Mouse (Mus musculus): ENCODE results near the gene Fbxo41. TPM values are rescaled to one million over a fixed set of nuclear protein-coding genes. Genes with fewer than 3 reads are reported as not detected.

Gene Fbxo41
- polyA plus RNA-seq, 1 experiment from 2014 or later, result 11.7 TPM

DNA sequence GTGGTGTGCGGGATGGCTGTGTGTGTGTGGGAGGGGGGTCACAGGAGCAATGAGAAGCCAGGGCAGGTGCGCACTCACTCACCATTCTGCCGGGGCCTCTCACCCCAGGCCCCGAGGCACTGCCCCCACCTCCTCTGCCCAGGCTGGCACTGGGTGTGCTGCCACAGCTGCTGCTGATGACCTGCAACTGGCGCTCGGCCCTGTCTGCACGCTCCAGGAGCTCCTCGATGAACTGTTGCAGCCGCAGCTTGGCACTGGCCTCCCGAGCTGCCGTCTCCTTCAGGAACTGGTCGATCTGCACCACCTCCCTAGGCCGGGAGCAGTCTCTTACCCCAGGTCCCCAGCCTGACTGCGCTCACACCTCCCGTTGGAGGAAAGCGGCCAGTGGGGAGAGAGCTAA is 22.1 kb downstream of the Fbxo41 start:
- ATAC-seq, result no peak
- H3K9me3 ChIP-seq (replicated peaks; ENCODE audit: control insufficient read depth, low read length, poor library complexity, severe bottlenecking), result no peaks in the 10 kb centered on the region
- H3K9ac ChIP-seq (ENCODE audit: low read depth, low read length), result no peak overlapping the region
- H3K4me2 ChIP-seq (ENCODE audit: low read length), result no peak overlapping the region
- no peak overlapping the region for H3K4me3 ChIP-seq (ENCODE audit: low read depth, low read length)
- peaks cover 17% of the 10 kb centered on the region; the same call in 1 of the 2 replicates for H3K36me3 ChIP-seq (ENCODE audit: control insufficient read depth, insufficient read depth, low read length)
- peaks cover 7% of the 10 kb centered on the region for H3K27me3 ChIP-seq (ENCODE audit: control insufficient read depth, insufficient read depth, low read depth, low read length)
- no peak overlapping the region for H3K27ac ChIP-seq (ENCODE audit: low read length)
- 0 out of 2 replicates have a peak, but pooled peaks cover 4% of the 10 kb centered on the region for H3K4me1 ChIP-seq (ENCODE audit: control insufficient read depth, insufficient read depth, low read length)
- WGBS, result 66% methylated on average over 16 of the region's 16 CpGs

- no peak overlapping the region for H3K27ac ChIP-seq (ENCODE audit: low read length)
- H3K27me3 ChIP-seq (ENCODE audit: control insufficient read depth, insufficient read depth, low read depth, low read length), result peaks cover 7% of the 10 kb centered on the region
- H3K4me3 ChIP-seq (ENCODE audit: low read depth, low read length), result no peak overlapping the region
- ATAC-seq, result no peak
- H3K4me2 ChIP-seq (ENCODE audit: low read length), result no peak overlapping the region
- H3K36me3 ChIP-seq (ENCODE audit: control insufficient read depth, insufficient read depth, low read length), result peaks cover 17% of the 10 kb centered on the region; the same call in 1 of the 2 replicates
- H3K9ac ChIP-seq (ENCODE audit: low read depth, low read length), result no peak overlapping the region
- 78% methylated on average over 5 of the region's 5 CpGs for WGBS
- no peaks in the 10 kb centered on the region for H3K9me3 ChIP-seq (replicated peaks; ENCODE audit: control insufficient read depth, low read length, poor library complexity, severe bottlenecking)
- H3K4me1 ChIP-seq (ENCODE audit: control insufficient read depth, insufficient read depth, low read length), result 0 out of 2 replicates have a peak, but pooled peaks cover 4% of the 10 kb centered on the region
Measured at GRCm38 (mm10) chr6:85479979-85480378, 22.8 kb downstream of the Fbxo41 start.

DNA sequence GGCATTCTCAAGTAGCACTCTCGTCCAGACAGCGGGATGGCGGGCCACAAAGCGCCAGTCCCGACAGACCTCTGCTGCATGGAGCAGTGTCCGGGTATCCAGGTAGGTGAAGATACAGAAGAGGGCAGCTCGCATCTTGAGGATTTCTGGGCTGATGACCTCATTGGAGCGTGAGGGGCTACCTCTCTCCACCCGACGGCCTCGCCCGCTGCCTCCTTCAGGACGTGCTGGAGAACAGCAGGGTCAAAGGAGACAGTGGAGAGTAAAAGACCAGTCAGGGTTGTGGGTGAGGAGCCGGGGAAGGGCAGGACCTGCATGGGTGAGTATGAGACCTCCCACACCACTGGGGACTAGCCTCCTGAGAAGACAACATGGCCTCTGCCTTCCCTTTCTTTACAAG is 24.4 kb downstream of the Fbxo41 start:
- Histone ChIP-seq H3K4me2 (ENCODE audit: low read length) (no peak overlapping the region), H3K4me1 (ENCODE audit: control insufficient read depth, insufficient read depth, low read length) (no peaks in the 10 kb centered on the region), H3K9ac (ENCODE audit: low read depth, low read length) (no peak overlapping the region), H3K9me3 (replicated peaks; ENCODE audit: control insufficient read depth, low read length, poor library complexity, severe bottlenecking) (no peaks in the 10 kb centered on the region), H3K36me3 (ENCODE audit: control insufficient read depth, insufficient read depth, low read length) (peaks cover 18% of the 10 kb centered on the region; the same call in 1 of the 2 replicates), H3K27me3 (ENCODE audit: control insufficient read depth, insufficient read depth, low read depth, low read length) (no peaks in the 10 kb centered on the region), H3K27ac (ENCODE audit: low read length) (no peak overlapping the region), H3K4me3 (ENCODE audit: low read depth, low read length) (no peak overlapping the region)
- no peak for ATAC-seq
- 47% methylated on average over 14 of the region's 14 CpGs for WGBS

- 47% methylated on average over 10 of the region's 10 CpGs for WGBS
- H3K4me3 ChIP-seq (ENCODE audit: low read depth, low read length), result no peak overlapping the region
Measured at GRCm38 (mm10) chr6:85477366-85477917, 25.4 kb downstream of the Fbxo41 start.

GRCm38 (mm10) chr6:85475581-85475980 is 27.2 kb downstream of the Fbxo41 start:
- no peak for ATAC-seq
- 91% methylated on average over 3 of the region's 3 CpGs for WGBS
- Histone ChIP-seq H3K9me3 (replicated peaks; ENCODE audit: control insufficient read depth, low read length, poor library complexity, severe bottlenecking) (no peaks in the 10 kb centered on the region), H3K4me2 (ENCODE audit: low read length) (no peak overlapping the region), H3K27ac (ENCODE audit: low read length) (no peak overlapping the region), H3K9ac (ENCODE audit: low read depth, low read length) (no peak overlapping the region), H3K4me1 (ENCODE audit: control insufficient read depth, insufficient read depth, low read length) (no peaks in the 10 kb centered on the region), H3K27me3 (ENCODE audit: control insufficient read depth, insufficient read depth, low read depth, low read length) (no peaks in the 10 kb centered on the region), H3K36me3 (ENCODE audit: control insufficient read depth, insufficient read depth, low read length) (peaks cover 28% of the 10 kb centered on the region), H3K4me3 (ENCODE audit: low read depth, low read length) (no peak overlapping the region)

More at GRCm38 (mm10) chr6:85477366-85477917, 25.4 kb downstream of the Fbxo41 start:
- Histone ChIP-seq H3K27ac (ENCODE audit: low read length) (no peak overlapping the region), H3K4me1 (ENCODE audit: control insufficient read depth, insufficient read depth, low read length) (no peaks in the 10 kb centered on the region), H3K27me3 (ENCODE audit: control insufficient read depth, insufficient read depth, low read depth, low read length) (no peaks in the 10 kb centered on the region), H3K9ac (ENCODE audit: low read depth, low read length) (no peak overlapping the region), H3K4me2 (ENCODE audit: low read length) (no peak overlapping the region), H3K36me3 (ENCODE audit: control insufficient read depth, insufficient read depth, low read length) (peaks cover 25% of the 10 kb centered on the region; the same call in 1 of the 2 replicates), H3K9me3 (replicated peaks; ENCODE audit: control insufficient read depth, low read length, poor library complexity, severe bottlenecking) (no peaks in the 10 kb centered on the region)
- peak; percentile 10; the same call in 1 of the 2 replicates for ATAC-seq

DNA sequence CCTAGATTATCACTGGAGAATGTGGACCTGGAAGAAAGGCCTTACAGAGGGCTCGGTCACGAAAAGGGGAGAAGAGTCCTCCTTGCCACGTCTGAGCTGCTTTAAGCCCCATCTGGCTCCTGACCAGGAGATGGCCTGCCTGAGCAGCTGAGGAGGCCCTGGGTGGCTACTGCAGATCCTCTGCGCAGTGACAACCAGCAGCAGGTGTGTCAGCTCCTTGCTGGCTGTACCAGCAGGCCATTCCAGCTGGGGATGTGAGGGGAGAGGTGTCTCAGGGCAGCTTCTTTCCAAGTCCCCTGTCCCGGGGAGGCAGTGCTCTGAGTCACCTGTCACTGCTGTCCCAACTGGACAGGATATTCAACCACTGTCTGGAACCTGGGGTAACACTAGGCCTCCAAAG is 30.3 kb downstream of the Fbxo41 start:
- H3K27ac ChIP-seq (ENCODE audit: low read length), result no peak overlapping the region
- H3K4me3 ChIP-seq (ENCODE audit: low read depth, low read length), result no peak overlapping the region
- H3K9ac ChIP-seq (ENCODE audit: low read depth, low read length), result no peak overlapping the region
- H3K27me3 ChIP-seq (ENCODE audit: control insufficient read depth, insufficient read depth, low read depth, low read length), result no peaks in the 10 kb centered on the region
- no peaks in the 10 kb centered on the region for H3K9me3 ChIP-seq (replicated peaks; ENCODE audit: control insufficient read depth, low read length, poor library complexity, severe bottlenecking)
- no peaks in the 10 kb centered on the region for H3K4me1 ChIP-seq (ENCODE audit: control insufficient read depth, insufficient read depth, low read length)
- 55% methylated on average over 5 of the region's 5 CpGs for WGBS
- H3K36me3 ChIP-seq (ENCODE audit: control insufficient read depth, insufficient read depth, low read length), result peaks cover 34% of the 10 kb centered on the region
- no peak overlapping the region for H3K4me2 ChIP-seq (ENCODE audit: low read length)
- ATAC-seq, result no peak

GRCm38 (mm10) chr6:85471962-85472361 is 30.8 kb downstream of the Fbxo41 start:
- no peaks in the 10 kb centered on the region for H3K4me1 ChIP-seq (ENCODE audit: control insufficient read depth, insufficient read depth, low read length)
- H3K9me3 ChIP-seq (replicated peaks; ENCODE audit: control insufficient read depth, low read length, poor library complexity, severe bottlenecking), result no peaks in the 10 kb centered on the region
- no peak overlapping the region for H3K27ac ChIP-seq (ENCODE audit: low read length)
- ATAC-seq, result no peak
- no peak overlapping the region for H3K4me3 ChIP-seq (ENCODE audit: low read depth, low read length)
- peaks cover 37% of the 10 kb centered on the region for H3K36me3 ChIP-seq (ENCODE audit: control insufficient read depth, insufficient read depth, low read length)
- H3K4me2 ChIP-seq (ENCODE audit: low read length), result no peak overlapping the region
- WGBS, result 59% methylated on average over 8 of the region's 8 CpGs
- no peak overlapping the region for H3K9ac ChIP-seq (ENCODE audit: low read depth, low read length)
- H3K27me3 ChIP-seq (ENCODE audit: control insufficient read depth, insufficient read depth, low read depth, low read length), result no peaks in the 10 kb centered on the region

- no peaks in the 10 kb centered on the region for H3K9me3 ChIP-seq (replicated peaks; ENCODE audit: control insufficient read depth, low read length, poor library complexity, severe bottlenecking)
- 81% methylated on average over 5 of the region's 5 CpGs for WGBS
- no peak overlapping the region for H3K4me2 ChIP-seq (ENCODE audit: low read length)
- no peak for ATAC-seq
- no peaks in the 10 kb centered on the region for H3K4me1 ChIP-seq (ENCODE audit: control insufficient read depth, insufficient read depth, low read length)
- no peaks in the 10 kb centered on the region for H3K27me3 ChIP-seq (ENCODE audit: control insufficient read depth, insufficient read depth, low read depth, low read length)
- H3K9ac ChIP-seq (ENCODE audit: low read depth, low read length), result no peak overlapping the region
- H3K4me3 ChIP-seq (ENCODE audit: low read depth, low read length), result no peak overlapping the region
- peaks cover 48% of the 10 kb centered on the region for H3K36me3 ChIP-seq (ENCODE audit: control insufficient read depth, insufficient read depth, low read length)
- no peak overlapping the region for H3K27ac ChIP-seq (ENCODE audit: low read length)
Measured at GRCm38 (mm10) chr6:85469660-85470430, 32.9 kb downstream of the Fbxo41 start.

- H3K9ac ChIP-seq (ENCODE audit: low read depth, low read length), result no peak overlapping the region
- no peaks in the 10 kb centered on the region for H3K9me3 ChIP-seq (replicated peaks; ENCODE audit: control insufficient read depth, low read length, poor library complexity, severe bottlenecking)
Measured at GRCm38 (mm10) chr6:85465381-85465780, 37.4 kb downstream of the Fbxo41 start.

More at GRCm38 (mm10) chr6:85465381-85465780, 37.4 kb downstream of the Fbxo41 start:
- no peak overlapping the region for H3K4me2 ChIP-seq (ENCODE audit: low read length)
- no peaks in the 10 kb centered on the region for H3K27me3 ChIP-seq (ENCODE audit: control insufficient read depth, insufficient read depth, low read depth, low read length)
- H3K27ac ChIP-seq (ENCODE audit: low read length), result no peak overlapping the region
- ATAC-seq, result no peak
- H3K4me1 ChIP-seq (ENCODE audit: control insufficient read depth, insufficient read depth, low read length), result no peaks in the 10 kb centered on the region
- H3K36me3 ChIP-seq (ENCODE audit: control insufficient read depth, insufficient read depth, low read length), result peaks cover 57% of the 10 kb centered on the region
- no peak overlapping the region for H3K4me3 ChIP-seq (ENCODE audit: low read depth, low read length)
